Mouse (Mus musculus) liver, postnatal 0 days (tissue): ENCODE measurements around the gene Chrm3. TPM values are rescaled to one million over a fixed set of nuclear protein-coding genes. Genes with fewer than 3 reads are reported as not detected.

ENCODE experiments used
- ATAC-seq: fragments of 200-750 bp; cut with Nextera tagmentation; 2 replicates; pipeline ENCODE4 v1.8.0; 2017; ENCODE audit warnings: mild to moderate bottlenecking, moderate library complexity
- DNase-seq: peaks from one replicate; pipeline ENCODE4 v3.0.0-alpha.2; 2016
- H3K27ac ChIP-seq: fragments of 300-500 bp; sonication (generic); 2 replicates; pipeline ENCODE4 v1.5.1; 2014; ENCODE audit warnings: antibody characterized with exemption, moderate library complexity, mild to moderate bottlenecking, low read depth
- H3K27me3 ChIP-seq: fragments of 300-500 bp; sonication (generic); 2 replicates; pipeline ENCODE4 v1.6.1; 2014; ENCODE audit warnings: low read length, control low read depth, mixed read lengths; ENCODE audit not compliant: insufficient read depth
- H3K36me3 ChIP-seq: fragments of 300-500 bp; sonication (generic); replicated peaks from 2 replicates; pipeline ENCODE4 v1.6.1; 2014; ENCODE audit warnings: mild to moderate bottlenecking, control low read depth, low read length, moderate library complexity, mixed read lengths; ENCODE audit not compliant: insufficient read depth
- H3K4me1 ChIP-seq: fragments of 300-500 bp; sonication (generic); 2 replicates; pipeline ENCODE4 v1.6.1; 2014; ENCODE audit warnings: antibody characterized with exemption, mild to moderate bottlenecking, control low read depth; ENCODE audit not compliant: insufficient read depth
- H3K4me2 ChIP-seq: fragments of 300-500 bp; sonication (generic); 2 replicates; pipeline ENCODE4 v1.6.1; 2014; ENCODE audit warnings: low read depth, mild to moderate bottlenecking, low read length, moderate library complexity, mixed read lengths
- H3K4me3 ChIP-seq: fragments of 300-500 bp; sonication (generic); 2 replicates; pipeline ENCODE4 v1.5.1; 2014; ENCODE audit warnings: low read depth, low read length
- H3K9ac ChIP-seq: fragments of 300-500 bp; sonication (generic); replicated peaks from 2 replicates; pipeline ENCODE4 v1.6.1; 2014; ENCODE audit warnings: mild to moderate bottlenecking, moderate library complexity
- H3K9me3 ChIP-seq: fragments of 300-500 bp; sonication (generic); 2 replicates; pipeline ENCODE4 v1.6.1; 2016; ENCODE audit warnings: mild to moderate bottlenecking, control low read depth, low read length, mixed read lengths
- CTCF ChIP-seq: sonication (generic); IDR thresholded peaks from 2 replicates; pipeline ENCODE4 v1.5.1; 2016; ENCODE audit warnings: antibody characterized with exemption, low read depth
- EP300 ChIP-seq: IDR thresholded peaks from 2 replicates; pipeline ENCODE4 v1.6.1; 2016; ENCODE audit warnings: antibody characterized with exemption, low read depth, mild to moderate bottlenecking
- WGBS: fragments of 180-500 bp; shearing (Covaris S2); extraction: QIAGEN DNeasy Blood & Tissue Kit; methylation state at CpG from one replicate; pipeline ENCODE4 v1.1.7; 2014; ENCODE audit not compliant: insufficient replicate concordance; 5-methylcytosine and 5-hydroxymethylcytosine counted together
- polyA plus RNA-seq: library from polyadenylated mRNA; unstranded; fragments of >200 nt; fragmentation: Nextera tagmentation; extraction: Ambion mirVana; gene quantifications from 2 replicates; pipeline ENCODE4 v1.2.1, GENCODE M21; 2015

Chrm3 gene
- polyA plus RNA-seq, 1 experiment from 2014 or later: not detected

- no peak overlapping the region for H3K27ac ChIP-seq
- no peaks in the 10 kb centered on the region for H3K4me1 ChIP-seq
- H3K27me3 ChIP-seq: no peaks in the 10 kb centered on the region
- no peak overlapping the region for H3K4me3 ChIP-seq
- TF ChIP-seq EP300 (no peak), CTCF (no peak)
- no peaks in the 10 kb centered on the region for H3K9me3 ChIP-seq
- H3K36me3 ChIP-seq: no peaks in the 10 kb centered on the region
- no peak overlapping the region for H3K4me2 ChIP-seq
- DNase-seq: no peak
- WGBS: 53% methylated on average over 2 of the region's 2 CpGs
- H3K9ac ChIP-seq: no peak overlapping the region
- no peak for ATAC-seq
These were observed 148.5 kb downstream of the Chrm3 start for GRCm38 (mm10) chr13:10212112-10212511.

GRCm38 (mm10) chr13:10210522-10211244 lies 150.0 kb downstream of the Chrm3 start:
- no peaks in the 10 kb centered on the region for H3K36me3 ChIP-seq
- no peak overlapping the region for H3K4me3 ChIP-seq
- ATAC-seq (no peak), DNase-seq (no peak)
- TF ChIP-seq CTCF (no peak), EP300 (no peak)
- H3K27me3 ChIP-seq: no peaks in the 10 kb centered on the region
- no peak overlapping the region for H3K27ac ChIP-seq
- no peaks in the 10 kb centered on the region for H3K9me3 ChIP-seq
- WGBS: no CpG with 5 or more reads among the region's 1 CpGs
- H3K9ac ChIP-seq: no peak overlapping the region
- H3K4me1 ChIP-seq: no peaks in the 10 kb centered on the region
- H3K4me2 ChIP-seq: no peak overlapping the region

- no peaks in the 10 kb centered on the region for H3K9me3 ChIP-seq
- no peak overlapping the region for H3K27ac ChIP-seq
- 70% methylated on average over 6 of the region's 6 CpGs for WGBS
- no peak overlapping the region for H3K4me2 ChIP-seq
- no peaks in the 10 kb centered on the region for H3K27me3 ChIP-seq
- H3K9ac ChIP-seq: no peak overlapping the region
- ATAC-seq (no peak), DNase-seq (no peak)
- H3K4me1 ChIP-seq: no peaks in the 10 kb centered on the region
- no peaks in the 10 kb centered on the region for H3K36me3 ChIP-seq
- TF ChIP-seq CTCF (no peak), EP300 (no peak)
- no peak overlapping the region for H3K4me3 ChIP-seq
These were observed 161.3 kb downstream of the Chrm3 start for GRCm38 (mm10) chr13:10199206-10199956.

- H3K9ac ChIP-seq: no peak overlapping the region
- H3K4me2 ChIP-seq: no peak overlapping the region
- DNase-seq: no peak
- TF ChIP-seq EP300: no peak
- TF ChIP-seq CTCF: no peak
- no peak overlapping the region for H3K4me3 ChIP-seq
- no peaks in the 10 kb centered on the region for H3K36me3 ChIP-seq
- no peak for ATAC-seq
- H3K27ac ChIP-seq: no peak overlapping the region
- no peaks in the 10 kb centered on the region for H3K27me3 ChIP-seq
- H3K9me3 ChIP-seq: no peaks in the 10 kb centered on the region
- 57% methylated on average over 2 of the region's 2 CpGs for WGBS
- no peaks in the 10 kb centered on the region for H3K4me1 ChIP-seq
These were observed 170.8 kb downstream of the Chrm3 start for GRCm38 (mm10) chr13:10189829-10190228.

- Histone ChIP-seq H3K4me3 (no peak overlapping the region), H3K4me1 (no peaks in the 10 kb centered on the region), H3K9me3 (no peaks in the 10 kb centered on the region), H3K36me3 (no peaks in the 10 kb centered on the region), H3K4me2 (no peak overlapping the region), H3K27me3 (no peaks in the 10 kb centered on the region), H3K27ac (no peak overlapping the region), H3K9ac (no peak overlapping the region)
- DNase-seq (no peak), ATAC-seq (no peak)
- TF ChIP-seq EP300 (no peak), CTCF (no peak)
- 73% methylated on average over 3 of the region's 3 CpGs for WGBS
These were observed 172.7 kb downstream of the Chrm3 start for GRCm38 (mm10) chr13:10187926-10188325.

GRCm38 (mm10) chr13:10183837-10184236 lies 176.8 kb downstream of the Chrm3 start:
- no peaks in the 10 kb centered on the region for H3K9me3 ChIP-seq
- H3K4me2 ChIP-seq: no peak overlapping the region
- TF ChIP-seq CTCF (no peak), EP300 (no peak)
- H3K27me3 ChIP-seq: no peaks in the 10 kb centered on the region
- H3K9ac ChIP-seq: no peak overlapping the region
- H3K36me3 ChIP-seq: no peaks in the 10 kb centered on the region
- no peak overlapping the region for H3K27ac ChIP-seq
- no peak for ATAC-seq
- DNase-seq: no peak
- WGBS: 84% methylated on average over 4 of the region's 4 CpGs
- H3K4me3 ChIP-seq: no peak overlapping the region
- H3K4me1 ChIP-seq: no peaks in the 10 kb centered on the region
